Mouse (Mus musculus) urinary bladder, postnatal 14 days (tissue): Measurements from ENCODE around the gene Myh7.
"Not testable (repeated sequence)": the region's sequence is repeated elsewhere in the genome, so short reads cannot be mapped to it uniquely, and the experiment has no call there.

Experiments used
- DNase-seq: peaks from one replicate; pipeline ENCODE4 v3.0.0; 2021; ENCODE audit warnings: low spot score

Gene Myh7

GRCm38 (mm10) chr14:54994136-54994868, at the start of gene Myh7:
Gene Myh7 (minus strand): TSS chr14:54994626.
- DNase-seq, result no peak

- DNase-seq, result not testable (repeated sequence)
Observed at GRCm38 (mm10) chr14:55043694-55044093, 49.3 kb upstream of the Myh7 start.

- no peak for DNase-seq
Observed at GRCm38 (mm10) chr14:55032695-55033225, 38.3 kb upstream of the Myh7 start.

- DNase-seq, result no peak
Observed at GRCm38 (mm10) chr14:55029034-55029698, 34.7 kb upstream of the Myh7 start.

- no peak for DNase-seq
Observed at GRCm38 (mm10) chr14:55028333-55028835, 34.0 kb upstream of the Myh7 start.

GRCm38 (mm10) chr14:55027653-55028052, 33.2 kb upstream of the Myh7 start:
- no peak for DNase-seq

GRCm38 (mm10) chr14:55027251-55027650, 32.8 kb upstream of the Myh7 start:
- no peak for DNase-seq

GRCm38 (mm10) chr14:55025527-55025926, 31.1 kb upstream of the Myh7 start:
- DNase-seq, result no peak

GRCm38 (mm10) chr14:55024236-55024635, 29.8 kb upstream of the Myh7 start:
- DNase-seq, result peak; percentile 56

GRCm38 (mm10) chr14:55023011-55023410, 28.6 kb upstream of the Myh7 start:
- no peak for DNase-seq

- DNase-seq, result no peak
Observed at GRCm38 (mm10) chr14:55020394-55020793, 26.0 kb upstream of the Myh7 start.

- no peak for DNase-seq
Observed at GRCm38 (mm10) chr14:55016876-55017275, 22.4 kb upstream of the Myh7 start.

- no peak for DNase-seq
Observed at GRCm38 (mm10) chr14:55015767-55016111, 21.3 kb upstream of the Myh7 start.

- peak; percentile 98 for DNase-seq
Observed at GRCm38 (mm10) chr14:55014991-55015766, 20.8 kb upstream of the Myh7 start, which contains the start of gene Ngdn. Gene Ngdn (plus strand): TSS chr14:55015454.

- DNase-seq, result no peak
Observed at GRCm38 (mm10) chr14:55014591-55014990, 20.2 kb upstream of the Myh7 start.

GRCm38 (mm10) chr14:55011116-55011515, 16.7 kb upstream of the Myh7 start:
- no peak for DNase-seq

GRCm38 (mm10) chr14:55008417-55008816, 14.0 kb upstream of the Myh7 start:
- DNase-seq, result no peak

- DNase-seq, result no peak
Observed at GRCm38 (mm10) chr14:55007120-55007908, 12.9 kb upstream of the Myh7 start.

- no peak for DNase-seq
Observed at GRCm38 (mm10) chr14:55006541-55006940, 12.1 kb upstream of the Myh7 start.

GRCm38 (mm10) chr14:55005967-55006366, 11.5 kb upstream of the Myh7 start:
- no peak for DNase-seq

GRCm38 (mm10) chr14:55005506-55005905, 11.1 kb upstream of the Myh7 start:
- no peak for DNase-seq
